Mouse (Mus musculus) ES-E14 (cell line): ENCODE data around the gene Sh3pxd2b. TPM values are rescaled to one million over a fixed set of nuclear protein-coding genes. Genes with fewer than 3 reads are reported as not detected.

Experiments used
- DNase-seq: peaks from one replicate; pipeline ENCODE4 v3.0.0-alpha.2; 2013; ENCODE audit warnings: low read depth, low spot score
- H3K27ac ChIP-seq: 2 replicates; pipeline ENCODE4 v1.5.1; 2012; ENCODE audit warnings: low read depth, mild to moderate bottlenecking, low read length, moderate library complexity, mixed read lengths; ENCODE audit not compliant: poor library complexity, insufficient read depth, severe bottlenecking
- H3K36me3 ChIP-seq: 2 replicates; pipeline ENCODE4 v1.6.1; 2012; ENCODE audit warnings: mild to moderate bottlenecking, low read length, moderate library complexity, mixed read lengths; ENCODE audit not compliant: control insufficient read depth, poor library complexity, insufficient read depth, severe bottlenecking
- H3K4me1 ChIP-seq, 2 experiments: fragments of 150-350 bp in 1 of 2; sonication (generic) in 1 of 2; 2 replicates each; pipeline ENCODE4 v1.6.1; 2012; ENCODE audit warnings: low read length in 2 of 2, mild to moderate bottlenecking in 1 of 2, mixed read lengths in 1 of 2; ENCODE audit not compliant: control insufficient read depth in 2 of 2, insufficient read depth in 2 of 2, poor library complexity in 1 of 2
- H3K4me3 ChIP-seq, 2 experiments: fragments of 150-350 bp in 1 of 2; sonication (generic) in 1 of 2; 2 replicates each; pipeline ENCODE4 v1.5.1; 2012; ENCODE audit warnings: low read length in 2 of 2, low read depth in 1 of 2, mild to moderate bottlenecking in 1 of 2, mixed read lengths in 1 of 2; ENCODE audit not compliant: insufficient read depth in 1 of 2, poor library complexity in 1 of 2, severe bottlenecking in 1 of 2
- H3K9ac ChIP-seq: 2 replicates; pipeline ENCODE4 v1.6.1; 2012; ENCODE audit warnings: low read depth, mild to moderate bottlenecking, low read length, mixed read lengths; ENCODE audit not compliant: poor library complexity, insufficient read depth, severe bottlenecking
- H3K9me3 ChIP-seq: fragments of 150-350 bp; sonication (generic); 2 replicates; pipeline ENCODE4 v1.6.1; 2012; ENCODE audit warnings: low read depth, mild to moderate bottlenecking, low read length; ENCODE audit not compliant: control insufficient read depth, insufficient read depth
- CHD2 ChIP-seq: IDR thresholded peaks from 2 replicates; pipeline ENCODE4 v1.6.1; 2014; ENCODE audit warnings: mild to moderate bottlenecking, low read depth, low read length, inconsistent platforms
- HCFC1 ChIP-seq: IDR thresholded peaks from 2 replicates; pipeline ENCODE4 v1.6.1; 2012; ENCODE audit warnings: low read length, inconsistent platforms, borderline replicate concordance; ENCODE audit not compliant: insufficient read depth
- MAFK ChIP-seq: IDR thresholded peaks from 2 replicates; pipeline ENCODE4 v1.6.1; 2014; ENCODE audit warnings: mild to moderate bottlenecking, low read depth, low read length, inconsistent platforms; ENCODE audit not compliant: insufficient read depth
- ZC3H11A ChIP-seq: IDR thresholded peaks from 2 replicates; pipeline ENCODE4 v1.6.1; 2012; ENCODE audit warnings: low read depth, mild to moderate bottlenecking, inconsistent platforms, low read length, borderline replicate concordance
- ZNF384 ChIP-seq: IDR thresholded peaks from 2 replicates; pipeline ENCODE4 v1.6.1; 2012; ENCODE audit warnings: low read depth, low read length, inconsistent platforms
- in situ Hi-C, 2 experiments: fragments of 600-800 bp; cut with MboI; formaldehyde crosslinking; loops; one replicate each; pipeline ENCODE4 v1.15.1; 2025; ENCODE audit warnings: low sequenced_read_pairs in 2 of 2, inconsistent platforms in 1 of 2; ENCODE audit not compliant: unreplicated experiment in 2 of 2
- total RNA-seq: library from RNA; depleted of rRNA; stranded (reverse); fragments of 300-350 nt; gene quantifications from 2 replicates; pipeline ENCODE4 v1.2.3, GENCODE M21; 2012

Sh3pxd2b gene
- total RNA-seq, 1 experiment, result 6.8 TPM

DNA sequence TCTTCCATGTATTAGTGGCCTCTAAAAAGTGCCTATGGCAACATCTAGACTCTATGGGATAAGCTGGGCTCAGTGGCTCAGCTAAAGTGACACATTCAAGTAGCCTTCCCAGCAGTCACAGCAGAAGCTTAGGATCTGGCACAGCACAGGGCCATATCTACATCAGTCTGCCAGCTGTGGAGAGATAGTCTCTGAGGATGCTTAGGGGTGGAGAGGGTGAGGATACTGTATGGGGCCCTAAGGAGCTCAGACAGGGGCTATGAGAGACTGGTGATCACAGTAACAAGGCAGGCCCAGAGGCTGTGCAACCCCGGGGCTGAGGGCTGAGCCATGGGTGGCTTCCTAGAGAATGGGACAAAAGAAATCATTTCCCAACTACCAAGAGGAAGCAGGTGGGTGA lies 40.6 kb upstream of the Sh3pxd2b start:
- Histone ChIP-seq H3K36me3 (no peaks in the 10 kb centered on the region), H3K4me3 (no peak overlapping the region), H3K9me3 (no peaks in the 10 kb centered on the region), H3K4me1 (no peaks in the 10 kb centered on the region), H3K27ac (no peak overlapping the region), H3K9ac (no peak overlapping the region)
- in situ Hi-C loops, result no loop called here
- no peak for DNase-seq
- TF ChIP-seq ZC3H11A (no peak), MAFK (no peak), HCFC1 (no peak), CHD2 (no peak), ZNF384 (no peak)

DNA sequence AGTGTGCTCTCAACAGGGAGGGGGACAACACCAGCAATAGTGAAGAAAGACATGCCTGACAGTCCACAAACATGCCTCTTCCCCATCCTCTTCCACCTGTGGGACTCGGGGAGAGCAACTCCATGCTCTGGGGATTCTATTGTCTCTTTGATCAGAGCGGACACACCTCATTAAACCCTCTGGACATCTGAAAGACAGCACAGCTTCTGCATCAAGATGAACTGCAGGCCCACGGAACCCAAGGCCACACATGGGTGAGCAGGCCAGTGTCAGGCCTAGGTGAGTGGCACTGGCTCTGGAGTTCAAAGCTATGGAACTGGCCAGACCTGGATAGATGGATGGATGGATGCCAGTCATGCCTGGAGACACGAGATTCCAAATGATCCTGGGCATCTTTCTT lies 38.2 kb upstream of the Sh3pxd2b start:
- no peak overlapping the region for H3K9ac ChIP-seq
- no peaks in the 10 kb centered on the region for H3K4me1 ChIP-seq
- H3K27ac ChIP-seq, result no peak overlapping the region
- H3K9me3 ChIP-seq, result no peaks in the 10 kb centered on the region
- TF ChIP-seq ZC3H11A (no peak), HCFC1 (no peak), CHD2 (no peak)
- in situ Hi-C loops, result no loop called here
- no peak for DNase-seq
- no peak overlapping the region for H3K4me3 ChIP-seq
- H3K36me3 ChIP-seq, result no peaks in the 10 kb centered on the region

DNA sequence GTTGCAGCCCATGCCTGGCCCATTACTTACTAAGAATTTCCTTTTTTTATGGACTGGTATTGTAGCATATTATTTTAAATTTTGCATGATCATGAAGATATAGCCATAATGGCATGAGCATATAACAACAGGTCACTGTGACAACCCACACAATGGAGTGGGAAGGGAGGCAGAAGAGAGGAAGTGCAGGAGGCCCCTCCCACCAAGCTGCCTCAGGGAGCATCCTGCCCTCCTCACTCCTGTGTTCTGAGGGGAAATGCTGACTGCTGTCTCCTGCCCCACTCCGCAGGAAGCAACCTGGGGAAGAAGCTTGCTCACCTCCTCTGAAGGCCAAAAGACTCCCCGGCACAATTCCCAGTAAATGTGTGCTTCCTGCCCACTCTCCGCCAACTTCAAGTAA lies 37.7 kb upstream of the Sh3pxd2b start:
- TF ChIP-seq HCFC1 (no peak), ZNF384 (no peak), CHD2 (no peak), MAFK (no peak), ZC3H11A (no peak)
- no peak for DNase-seq
- no peak overlapping the region for H3K27ac ChIP-seq
- in situ Hi-C loops, result no loop called here
- H3K9ac ChIP-seq, result no peak overlapping the region
- H3K4me1 ChIP-seq, result no peaks in the 10 kb centered on the region
- no peak overlapping the region for H3K4me3 ChIP-seq
- no peaks in the 10 kb centered on the region for H3K36me3 ChIP-seq
- H3K9me3 ChIP-seq, result no peaks in the 10 kb centered on the region

DNA sequence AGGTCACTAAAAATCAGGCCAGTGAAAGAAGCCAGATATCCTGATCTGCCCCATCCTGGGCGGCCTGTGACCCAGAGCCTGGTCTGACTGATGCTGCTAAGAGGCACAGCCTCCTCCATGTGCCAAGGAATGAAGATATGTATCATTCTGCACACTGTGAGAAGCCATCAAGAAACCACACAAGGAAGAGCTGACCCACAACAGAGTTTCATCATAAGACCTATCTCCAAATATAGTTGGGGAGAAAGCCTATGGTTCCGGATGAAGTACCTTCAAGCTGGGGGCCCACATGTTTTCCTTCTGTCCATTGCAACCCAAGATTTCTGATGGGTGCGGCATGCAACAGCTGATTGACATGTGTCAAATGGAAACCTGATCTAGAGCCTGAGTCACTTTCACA lies 31.6 kb upstream of the Sh3pxd2b start:
- no peak for TF ChIP-seq CHD2
- no peak for TF ChIP-seq HCFC1
- TF ChIP-seq ZC3H11A, result no peak
- TF ChIP-seq ZNF384, result no peak
- no peak for TF ChIP-seq MAFK

DNA sequence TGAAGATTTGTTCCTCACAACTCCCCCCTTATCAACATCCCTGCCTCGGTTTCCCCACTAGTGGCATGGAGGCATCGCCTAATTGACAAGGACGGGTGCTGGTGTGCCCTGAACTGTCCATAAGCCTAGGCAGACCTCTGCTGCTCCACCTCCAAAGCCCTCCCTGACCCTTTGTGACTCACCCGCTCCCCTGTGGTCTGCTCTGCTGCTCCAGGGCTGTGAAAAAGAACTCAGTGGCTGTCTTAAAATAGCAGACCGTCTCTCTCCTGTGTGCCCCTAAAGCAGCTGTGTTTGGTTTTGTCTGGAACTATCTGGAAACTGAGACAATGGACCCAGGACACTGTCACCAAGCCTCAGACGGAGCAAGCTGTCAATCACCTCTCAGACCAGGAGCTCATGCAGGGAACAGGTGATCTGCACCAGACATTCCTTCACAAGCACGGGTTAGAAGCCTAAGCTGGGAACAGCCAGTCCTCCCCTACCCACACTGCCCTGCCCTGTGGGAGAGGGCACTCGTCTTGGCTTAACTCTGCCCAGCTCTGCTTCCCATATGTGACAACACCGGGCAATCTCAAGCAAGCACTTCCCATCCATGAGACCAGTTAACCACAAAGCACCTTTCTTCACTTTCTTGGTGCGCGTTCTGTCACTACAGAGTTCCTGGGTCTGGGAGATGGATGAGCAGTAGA lies 27.0 kb upstream of the Sh3pxd2b start:
- in situ Hi-C loops, result no loop called here
- no peak overlapping the region for H3K27ac ChIP-seq
- no peak overlapping the region for H3K4me3 ChIP-seq
- no peaks in the 10 kb centered on the region for H3K9me3 ChIP-seq
- no peaks in the 10 kb centered on the region for H3K36me3 ChIP-seq
- H3K9ac ChIP-seq, result no peak overlapping the region
- TF ChIP-seq MAFK (no peak), CHD2 (no peak), HCFC1 (no peak), ZNF384 (no peak), ZC3H11A (no peak)
- DNase-seq, result no peak
- H3K4me1 ChIP-seq, result peaks cover 0 to 2% of the 10 kb centered on the region in 2 experiments; a peak in 1 of 4 replicates

More for the DNA sequence above, 31.6 kb upstream of the Sh3pxd2b start:
- no peak for DNase-seq
- no peaks in the 10 kb centered on the region for H3K36me3 ChIP-seq
- H3K4me3 ChIP-seq, result no peak overlapping the region
- H3K4me1 ChIP-seq, result peaks cover 0 to 2% of the 10 kb centered on the region in 2 experiments; a peak in 1 of 4 replicates
- H3K9me3 ChIP-seq, result no peaks in the 10 kb centered on the region
- H3K27ac ChIP-seq, result no peak overlapping the region
- in situ Hi-C loops, result no loop called here
- H3K9ac ChIP-seq, result no peak overlapping the region
